Mouse (Mus musculus) naive thymus-derived CD4-positive, alpha-beta T cell, adult 2 months (primary cell): Measurements from ENCODE around the gene Elavl2.
"Not testable (repeated sequence)": the region's sequence is repeated elsewhere in the genome, so short reads cannot be mapped to it uniquely, and the experiment has no call there.

ENCODE experiments used
- DNase-seq: peaks from one replicate; pipeline ENCODE4 v3.0.0-alpha.2; 2011; ENCODE audit warnings: low read depth

Gene Elavl2

GRCm38 (mm10) chr4:91334177-91334576 lies 66.4 kb downstream of the Elavl2 start:
- no peak for DNase-seq

GRCm38 (mm10) chr4:91310801-91311200 lies 89.8 kb downstream of the Elavl2 start:
- DNase-seq, result no peak

GRCm38 (mm10) chr4:91297706-91298105 lies 102.9 kb downstream of the Elavl2 start:
- no peak for DNase-seq

- DNase-seq, result no peak
Observed at GRCm38 (mm10) chr4:91295317-91295716, 105.3 kb downstream of the Elavl2 start.

- DNase-seq, result no peak
Observed at GRCm38 (mm10) chr4:91291526-91291925, 109.1 kb downstream of the Elavl2 start.

- DNase-seq, result no peak
Observed at GRCm38 (mm10) chr4:91290373-91290772, 110.2 kb downstream of the Elavl2 start.

GRCm38 (mm10) chr4:91289151-91289550 lies 111.4 kb downstream of the Elavl2 start:
- no peak for DNase-seq

- no peak for DNase-seq
Observed at GRCm38 (mm10) chr4:91268390-91268789, 132.2 kb downstream of the Elavl2 start.

GRCm38 (mm10) chr4:91263733-91264440 lies 136.7 kb downstream of the Elavl2 start:
- DNase-seq, result no peak

GRCm38 (mm10) chr4:91262839-91263238 lies 137.7 kb downstream of the Elavl2 start:
- DNase-seq, result no peak

GRCm38 (mm10) chr4:91260622-91261021 lies 140.0 kb downstream of the Elavl2 start:
- no peak for DNase-seq

- no peak for DNase-seq
Observed at GRCm38 (mm10) chr4:91248650-91249049, 151.9 kb downstream of the Elavl2 start.

- DNase-seq, result not testable (repeated sequence)
Observed at GRCm38 (mm10) chr4:91245136-91245535, 155.4 kb downstream of the Elavl2 start.

- DNase-seq, result no peak
Observed at GRCm38 (mm10) chr4:91244554-91244953, 156.0 kb downstream of the Elavl2 start.

- DNase-seq, result no peak
Observed at GRCm38 (mm10) chr4:91243896-91244295, 156.7 kb downstream of the Elavl2 start.

- no peak for DNase-seq
Observed at GRCm38 (mm10) chr4:91238739-91239485, 161.7 kb downstream of the Elavl2 start.

- no peak for DNase-seq
Observed at GRCm38 (mm10) chr4:91236976-91237375, 163.6 kb downstream of the Elavl2 start.

- no peak for DNase-seq
Observed at GRCm38 (mm10) chr4:91234941-91235340, 165.6 kb downstream of the Elavl2 start.

- DNase-seq, result no peak
Observed at GRCm38 (mm10) chr4:91233599-91233998, 167.0 kb downstream of the Elavl2 start.

GRCm38 (mm10) chr4:91230439-91230863 lies 170.1 kb downstream of the Elavl2 start:
- no peak for DNase-seq

GRCm38 (mm10) chr4:91228341-91228740 lies 172.2 kb downstream of the Elavl2 start:
- DNase-seq, result no peak

- no peak for DNase-seq
Observed at GRCm38 (mm10) chr4:91223811-91224210, 176.8 kb downstream of the Elavl2 start.

GRCm38 (mm10) chr4:91219322-91219721 lies 181.3 kb downstream of the Elavl2 start:
- DNase-seq, result no peak
